Mouse (Mus musculus) lung, postnatal 0 days (tissue): ENCODE results near the gene Fggy.

Experiments
- CTCF ChIP-seq: IDR thresholded peaks from 2 replicates; pipeline ENCODE4 v1.5.1; 2016; ENCODE audit warnings: antibody characterized with exemption, mild to moderate bottlenecking
- EP300 ChIP-seq: IDR thresholded peaks from 2 replicates; pipeline ENCODE4 v1.6.1; 2016; ENCODE audit warnings: antibody characterized with exemption, mild to moderate bottlenecking, control low read depth

GRCm38 (mm10) chr4:95778528-95778927, 221.2 kb downstream of the Fggy start:
- TF ChIP-seq CTCF (no peak), EP300 (no peak)
